Mouse (Mus musculus) liver, postnatal 0 days (tissue): ENCODE measurements around the gene Gm47996. TPM values are rescaled to one million over a fixed set of nuclear protein-coding genes. Genes with fewer than 3 reads are reported as not detected.
"Not testable (repeated sequence)": the region's sequence is repeated elsewhere in the genome, so short reads cannot be mapped to it uniquely, and the experiment has no call there.

Experiments
- ATAC-seq: fragments of 200-750 bp; cut with Nextera tagmentation; 2 replicates; pipeline ENCODE4 v1.8.0; 2017; ENCODE audit warnings: mild to moderate bottlenecking, moderate library complexity
- DNase-seq: peaks from one replicate; pipeline ENCODE4 v3.0.0-alpha.2; 2016
- H3K27ac ChIP-seq: fragments of 300-500 bp; sonication (generic); 2 replicates; pipeline ENCODE4 v1.5.1; 2014; ENCODE audit warnings: antibody characterized with exemption, moderate library complexity, mild to moderate bottlenecking, low read depth
- H3K27me3 ChIP-seq: fragments of 300-500 bp; sonication (generic); 2 replicates; pipeline ENCODE4 v1.6.1; 2014; ENCODE audit warnings: low read length, control low read depth, mixed read lengths; ENCODE audit not compliant: insufficient read depth
- H3K36me3 ChIP-seq: fragments of 300-500 bp; sonication (generic); replicated peaks from 2 replicates; pipeline ENCODE4 v1.6.1; 2014; ENCODE audit warnings: mild to moderate bottlenecking, control low read depth, low read length, moderate library complexity, mixed read lengths; ENCODE audit not compliant: insufficient read depth
- H3K4me1 ChIP-seq: fragments of 300-500 bp; sonication (generic); 2 replicates; pipeline ENCODE4 v1.6.1; 2014; ENCODE audit warnings: antibody characterized with exemption, mild to moderate bottlenecking, control low read depth; ENCODE audit not compliant: insufficient read depth
- H3K4me2 ChIP-seq: fragments of 300-500 bp; sonication (generic); 2 replicates; pipeline ENCODE4 v1.6.1; 2014; ENCODE audit warnings: low read depth, mild to moderate bottlenecking, low read length, moderate library complexity, mixed read lengths
- H3K4me3 ChIP-seq: fragments of 300-500 bp; sonication (generic); 2 replicates; pipeline ENCODE4 v1.5.1; 2014; ENCODE audit warnings: low read depth, low read length
- H3K9ac ChIP-seq: fragments of 300-500 bp; sonication (generic); replicated peaks from 2 replicates; pipeline ENCODE4 v1.6.1; 2014; ENCODE audit warnings: mild to moderate bottlenecking, moderate library complexity
- H3K9me3 ChIP-seq: fragments of 300-500 bp; sonication (generic); 2 replicates; pipeline ENCODE4 v1.6.1; 2016; ENCODE audit warnings: mild to moderate bottlenecking, control low read depth, low read length, mixed read lengths
- CTCF ChIP-seq: sonication (generic); IDR thresholded peaks from 2 replicates; pipeline ENCODE4 v1.5.1; 2016; ENCODE audit warnings: antibody characterized with exemption, low read depth
- EP300 ChIP-seq: IDR thresholded peaks from 2 replicates; pipeline ENCODE4 v1.6.1; 2016; ENCODE audit warnings: antibody characterized with exemption, low read depth, mild to moderate bottlenecking
- WGBS: fragments of 180-500 bp; shearing (Covaris S2); extraction: QIAGEN DNeasy Blood & Tissue Kit; methylation state at CpG from one replicate; pipeline ENCODE4 v1.1.7; 2014; ENCODE audit not compliant: insufficient replicate concordance; 5-methylcytosine and 5-hydroxymethylcytosine counted together
- polyA plus RNA-seq: library from polyadenylated mRNA; unstranded; fragments of >200 nt; fragmentation: Nextera tagmentation; extraction: Ambion mirVana; gene quantifications from 2 replicates; pipeline ENCODE4 v1.2.1, GENCODE M21; 2015

Gm47996 gene
- polyA plus RNA-seq, 1 experiment from 2014 or later: 0.12 TPM

DNA sequence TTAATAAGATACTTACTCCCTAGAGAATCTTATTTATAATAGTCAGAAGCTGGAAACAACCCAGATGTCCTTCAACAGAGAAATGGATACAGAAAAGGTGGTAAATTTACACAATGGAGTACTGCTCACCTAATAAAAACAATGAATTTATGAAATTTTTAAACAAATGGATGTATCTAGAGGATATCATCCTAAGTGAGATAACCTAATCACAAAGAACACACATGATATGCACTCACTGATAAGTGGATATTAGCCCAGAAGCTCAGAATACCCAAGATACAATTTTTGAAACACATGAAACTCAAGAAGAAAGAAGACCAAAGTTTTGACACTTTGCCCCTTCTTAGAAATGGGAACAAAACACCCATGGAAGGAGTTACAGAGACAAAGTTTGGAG, 987 bp upstream of the Gm47996 start:
- not testable (repeated sequence) for DNase-seq, ATAC-seq, H3K27ac ChIP-seq, H3K9me3 ChIP-seq, H3K4me2 ChIP-seq, H3K27me3 ChIP-seq, H3K4me3 ChIP-seq, H3K9ac ChIP-seq, H3K4me1 ChIP-seq, H3K36me3 ChIP-seq

DNA sequence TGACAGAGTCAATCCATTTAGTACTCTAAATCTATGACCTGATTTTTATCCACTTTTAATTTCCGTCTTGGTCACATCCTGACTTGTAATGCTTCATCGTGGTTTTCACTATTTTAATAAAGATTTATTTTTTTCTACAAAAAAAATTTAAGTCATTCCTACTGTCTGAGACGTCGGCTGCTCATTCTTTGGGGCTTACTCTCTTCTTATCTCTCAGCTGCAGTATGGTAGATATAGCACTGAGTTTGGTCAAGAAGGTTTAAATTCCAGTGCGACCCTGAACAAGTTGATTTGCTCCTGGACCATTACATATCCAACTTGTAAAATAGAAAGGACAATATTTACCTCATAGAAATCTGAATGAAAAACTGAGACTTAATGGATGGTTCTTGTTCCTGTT, 1.7 kb downstream of the Gm47996 start:
- DNase-seq, H3K4me1 ChIP-seq, H3K9me3 ChIP-seq, H3K4me2 ChIP-seq, H3K9ac ChIP-seq, H3K4me3 ChIP-seq, ATAC-seq, H3K27me3 ChIP-seq, H3K36me3 ChIP-seq, H3K27ac ChIP-seq: not testable (repeated sequence)
- 48% methylated on average over 5 of the region's 5 CpGs for WGBS

DNA sequence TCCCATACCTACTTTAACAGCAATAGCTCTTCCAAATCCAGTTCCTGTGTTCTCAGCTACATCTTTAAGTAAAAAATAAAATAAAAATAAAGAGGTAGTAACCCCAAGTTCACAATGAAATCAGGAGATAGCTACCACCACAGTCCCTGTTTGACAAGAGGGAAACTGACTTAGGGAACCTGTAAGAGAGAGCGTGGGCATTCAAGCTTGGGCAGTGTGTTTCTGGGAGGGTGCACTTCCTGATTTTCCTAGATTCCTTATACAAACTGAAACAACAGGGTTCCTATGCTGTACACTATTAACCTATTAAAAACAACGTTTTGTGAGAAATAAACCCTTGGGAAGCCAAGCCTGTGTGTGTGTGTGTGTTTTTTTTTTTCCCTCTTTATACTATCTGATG, 4.9 kb downstream of the Gm47996 start:
- H3K27ac ChIP-seq: no peak overlapping the region
- H3K4me1 ChIP-seq: peaks cover 16% of the 10 kb centered on the region
- no peaks in the 10 kb centered on the region for H3K36me3 ChIP-seq
- H3K9ac ChIP-seq: no peak overlapping the region
- DNase-seq (no peak), ATAC-seq (no peak)
- no peaks in the 10 kb centered on the region for H3K27me3 ChIP-seq
- no peak overlapping the region for H3K4me2 ChIP-seq
- H3K4me3 ChIP-seq: no peak overlapping the region
- TF ChIP-seq EP300 (no peak), CTCF (no peak)
- WGBS: 51% methylated on average over 2 of the region's 2 CpGs
- H3K9me3 ChIP-seq: no peaks in the 10 kb centered on the region

GRCm38 (mm10) chr1:151215985-151216384, 6.1 kb downstream of the Gm47996 start:
- peak overlapping the region; percentile 58; the same call in 1 of the 2 replicates for H3K27ac ChIP-seq
- peak; percentile 12; the same call in 1 of the 2 replicates for ATAC-seq

DNA sequence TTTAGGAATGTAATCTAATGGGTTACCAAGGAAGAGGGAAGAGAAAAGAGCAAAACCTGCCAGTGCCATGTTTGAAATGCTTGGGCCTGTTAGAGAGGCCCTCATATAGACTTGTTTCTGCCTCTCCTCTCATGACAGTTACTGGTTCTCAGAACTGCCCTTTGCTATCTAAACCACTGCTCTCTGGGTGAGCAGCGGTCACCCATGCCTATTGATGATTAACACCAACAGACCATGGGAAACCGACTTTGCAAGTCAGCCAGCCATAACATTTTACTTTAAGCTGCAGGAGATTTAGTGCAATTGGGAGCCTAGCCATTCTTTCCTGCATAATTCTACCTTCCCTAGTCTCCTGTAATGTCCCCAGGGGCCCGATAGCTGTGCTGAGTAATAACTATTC, 6.5 kb downstream of the Gm47996 start:
- TF ChIP-seq EP300: no peak
- TF ChIP-seq CTCF: no peak
- 51% methylated on average over 3 of the region's 3 CpGs for WGBS
- Histone ChIP-seq H3K9ac (no peak overlapping the region), H3K4me2 (no peak overlapping the region), H3K36me3 (no peaks in the 10 kb centered on the region), H3K4me3 (no peak overlapping the region), H3K27me3 (no peaks in the 10 kb centered on the region), H3K27ac (peak overlapping the region; percentile 58; the same call in 1 of the 2 replicates), H3K4me1 (peaks cover 16% of the 10 kb centered on the region), H3K9me3 (no peaks in the 10 kb centered on the region)
- ATAC-seq: peak; percentile 75
- DNase-seq: no peak

More at GRCm38 (mm10) chr1:151215985-151216384, 6.1 kb downstream of the Gm47996 start:
- 34% methylated on average over 1 of the region's 1 CpGs for WGBS
- H3K4me3 ChIP-seq: no peak overlapping the region
- no peaks in the 10 kb centered on the region for H3K9me3 ChIP-seq
- H3K36me3 ChIP-seq: no peaks in the 10 kb centered on the region
- H3K9ac ChIP-seq: no peak overlapping the region
- DNase-seq: no peak
- no peaks in the 10 kb centered on the region for H3K27me3 ChIP-seq
- TF ChIP-seq CTCF (no peak), EP300 (no peak)
- H3K4me2 ChIP-seq: no peak overlapping the region
- H3K4me1 ChIP-seq: peaks cover 16% of the 10 kb centered on the region

GRCm38 (mm10) chr1:151219045-151219444, 9.1 kb downstream of the Gm47996 start:
- ATAC-seq: no peak
- peaks cover 16% of the 10 kb centered on the region for H3K4me1 ChIP-seq
- no peak overlapping the region for H3K4me3 ChIP-seq
- DNase-seq: no peak
- no peak for TF ChIP-seq EP300
- no peak for TF ChIP-seq CTCF
- no peak overlapping the region for H3K27ac ChIP-seq
- no peak overlapping the region for H3K9ac ChIP-seq
- H3K9me3 ChIP-seq: no peaks in the 10 kb centered on the region
- H3K27me3 ChIP-seq: no peaks in the 10 kb centered on the region
- no peaks in the 10 kb centered on the region for H3K36me3 ChIP-seq
- no peak overlapping the region for H3K4me2 ChIP-seq
- 83% methylated on average over 5 of the region's 5 CpGs for WGBS

DNA sequence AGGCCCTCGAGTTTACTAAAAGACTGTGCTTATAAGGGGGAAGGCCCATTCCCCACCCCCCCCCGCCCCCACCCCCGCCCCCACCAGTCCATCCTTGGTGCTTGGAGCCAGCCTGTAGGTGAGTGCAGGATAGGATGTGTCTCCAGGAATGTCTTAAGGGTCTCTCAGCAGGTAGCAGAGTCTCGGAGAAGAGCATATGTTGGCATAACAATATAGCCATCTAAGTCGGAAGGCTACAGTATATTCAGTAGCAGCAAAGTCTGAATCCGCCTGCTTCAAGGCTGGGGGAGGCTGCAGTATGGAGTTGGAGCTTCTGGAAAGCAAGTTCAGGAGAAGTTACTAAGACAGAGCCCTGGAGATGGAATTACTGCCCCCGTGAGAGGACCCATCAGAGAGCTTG, 10.2 kb downstream of the Gm47996 start:
- H3K36me3 ChIP-seq: no peaks in the 10 kb centered on the region
- no peak overlapping the region for H3K9ac ChIP-seq
- H3K4me3 ChIP-seq: no peak overlapping the region
- no peaks in the 10 kb centered on the region for H3K9me3 ChIP-seq
- DNase-seq: no peak
- no peak overlapping the region for H3K27ac ChIP-seq
- ATAC-seq: no peak
- H3K4me1 ChIP-seq: peaks cover 16% of the 10 kb centered on the region
- H3K4me2 ChIP-seq: no peak overlapping the region
- 84% methylated on average over 7 of the region's 7 CpGs for WGBS
- H3K27me3 ChIP-seq: no peaks in the 10 kb centered on the region
- TF ChIP-seq CTCF: no peak
- TF ChIP-seq EP300: no peak
